Mouse (Mus musculus): Measurements from ENCODE around the gene Dars.

- TF ChIP-seq CTCF (IDR thresholded peaks at IDR 0.05) (no peak), EP300 (IDR thresholded peaks at IDR 0.05) (no peak)
Observed at GRCm38 (mm10) chr1:128324776-128325175, 92.4 kb downstream of the Dars start.
